Mouse (Mus musculus): ENCODE measurements at regions not wholly inside any gene's neighbourhood (a gene's known extent, or its start where the extent isn't known, plus 50 kb on each side); places are given as distances from the start of the nearest gene placed in this dataset.

DNA sequence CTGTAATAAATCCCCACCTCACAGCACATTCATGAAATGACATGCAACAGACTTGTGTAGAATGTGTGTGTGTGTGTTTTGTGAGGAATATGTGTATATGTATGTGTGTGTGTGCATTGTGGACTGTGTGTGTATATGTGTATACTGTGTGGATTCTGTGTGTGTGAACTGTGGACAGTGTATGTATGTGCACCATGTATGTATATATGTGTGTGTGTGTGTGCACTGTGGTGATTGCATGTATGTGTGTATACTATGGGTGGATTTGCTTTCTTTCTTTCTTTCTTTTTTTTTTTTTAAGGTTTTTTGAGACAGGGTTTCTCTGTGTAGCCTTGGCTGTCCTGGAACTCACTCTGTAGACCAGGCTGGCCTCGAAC, 91.5 kb upstream of the Hdac4 start:
- Histone ChIP-seq H3K4me3 (replicated peaks; ENCODE audit: control insufficient read depth, low read depth, low read length) (no peak overlapping the region), H3K4me1 (ENCODE audit: control insufficient read depth, insufficient read depth, low read length) (no peaks in the 10 kb centered on the region), H3K27ac (ENCODE audit: control insufficient read depth, insufficient read depth, low read depth, low read length, poor library complexity) (no peak overlapping the region)
- TF ChIP-seq CTCF (IDR thresholded peaks at IDR 0.05; ENCODE audit: control insufficient read depth, insufficient read depth, low read length): no peak
- TF ChIP-seq POLR2A (IDR thresholded peaks at IDR 0.05; ENCODE audit: borderline replicate concordance, control insufficient read depth, low read depth, low read length): no peak
- WGBS: 68% methylated on average over 1 of the region's 1 CpGs

DNA sequence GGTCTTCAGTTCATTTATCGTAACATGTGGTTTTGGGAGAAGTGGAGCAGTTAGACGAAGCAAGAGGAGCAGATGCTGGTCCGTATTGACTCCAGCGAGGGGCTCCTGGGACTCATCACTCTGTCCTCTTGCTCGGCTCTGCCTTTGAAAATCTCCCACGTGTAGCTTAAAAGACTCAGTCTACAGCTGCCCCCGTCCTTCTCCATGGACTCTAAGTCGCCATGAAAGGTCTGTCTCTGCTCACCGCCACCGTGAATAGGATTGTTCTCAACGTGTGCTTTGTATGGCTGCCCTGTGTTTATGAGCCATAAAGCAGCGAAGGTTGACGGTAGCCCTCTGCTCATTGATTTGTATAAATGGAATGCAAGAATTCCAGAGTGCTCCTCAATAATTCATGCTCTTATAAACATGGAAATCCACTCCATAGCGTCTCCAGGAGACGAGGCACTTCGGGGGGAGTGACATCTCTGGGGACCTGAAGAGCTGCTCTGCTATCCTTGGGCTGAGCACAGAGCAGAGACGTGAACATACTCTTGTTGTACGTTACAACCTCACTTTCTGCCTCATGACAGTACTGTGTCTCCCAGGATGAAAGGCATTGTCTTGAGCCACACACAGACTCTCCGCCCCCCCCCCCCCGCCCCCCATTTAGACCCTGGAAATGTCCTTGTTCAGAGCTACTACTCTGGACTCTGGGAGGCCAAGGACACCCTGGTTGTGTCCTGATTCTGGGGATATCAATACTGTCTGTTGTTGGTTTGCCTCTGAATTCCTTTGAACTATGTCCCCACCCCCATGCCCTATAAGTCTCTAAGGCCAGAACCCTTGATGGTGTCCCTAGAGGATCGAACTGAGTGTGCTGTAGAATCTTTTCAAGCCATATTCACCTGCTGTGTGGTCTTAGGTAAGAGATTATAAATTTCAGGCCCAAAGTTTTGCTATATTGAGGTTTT, 90.8 kb upstream of the Hdac4 start:
- Histone ChIP-seq H3K4me1 (ENCODE audit: control insufficient read depth, insufficient read depth, low read length) (no peaks in the 10 kb centered on the region), H3K27ac (ENCODE audit: control insufficient read depth, insufficient read depth, low read depth, low read length, poor library complexity) (no peak overlapping the region), H3K4me3 (replicated peaks; ENCODE audit: control insufficient read depth, low read depth, low read length) (no peak overlapping the region)
- 81% methylated on average over 21 of the region's 21 CpGs for WGBS
- TF ChIP-seq CTCF (IDR thresholded peaks at IDR 0.05; ENCODE audit: control insufficient read depth, insufficient read depth, low read length) (no peak), POLR2A (IDR thresholded peaks at IDR 0.05; ENCODE audit: borderline replicate concordance, control insufficient read depth, low read depth, low read length) (no peak)

DNA sequence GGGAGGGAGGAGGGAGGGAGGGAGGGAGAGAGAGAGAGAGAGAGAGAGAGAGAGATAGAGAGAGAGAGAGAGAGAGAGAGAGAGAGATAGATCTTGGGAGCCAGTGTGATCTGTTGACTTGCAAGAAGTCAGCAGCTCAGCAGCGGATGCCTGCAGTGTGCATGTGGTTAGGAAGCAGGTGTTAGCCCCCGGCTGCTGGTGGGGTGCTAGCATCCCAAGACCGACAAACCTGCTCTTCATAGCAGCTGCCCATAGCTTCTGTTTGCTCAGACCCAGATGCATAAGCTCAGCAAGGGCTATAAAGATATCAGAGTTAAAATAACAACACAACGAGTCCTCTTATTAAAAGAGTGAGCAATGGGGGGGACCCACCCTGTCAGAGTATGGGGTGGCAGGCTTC, 88.7 kb upstream of the Hdac4 start:
- H3K27ac ChIP-seq (ENCODE audit: control insufficient read depth, insufficient read depth, low read depth, low read length, poor library complexity): no peak overlapping the region
- H3K4me1 ChIP-seq (ENCODE audit: control insufficient read depth, insufficient read depth, low read length): no peaks in the 10 kb centered on the region
- H3K4me3 ChIP-seq (replicated peaks; ENCODE audit: control insufficient read depth, low read depth, low read length): no peak overlapping the region
- WGBS: 28% methylated on average over 4 of the region's 4 CpGs
- TF ChIP-seq CTCF (IDR thresholded peaks at IDR 0.05; ENCODE audit: control insufficient read depth, insufficient read depth, low read length): no peak
- TF ChIP-seq POLR2A (IDR thresholded peaks at IDR 0.05; ENCODE audit: borderline replicate concordance, control insufficient read depth, low read depth, low read length): no peak

DNA sequence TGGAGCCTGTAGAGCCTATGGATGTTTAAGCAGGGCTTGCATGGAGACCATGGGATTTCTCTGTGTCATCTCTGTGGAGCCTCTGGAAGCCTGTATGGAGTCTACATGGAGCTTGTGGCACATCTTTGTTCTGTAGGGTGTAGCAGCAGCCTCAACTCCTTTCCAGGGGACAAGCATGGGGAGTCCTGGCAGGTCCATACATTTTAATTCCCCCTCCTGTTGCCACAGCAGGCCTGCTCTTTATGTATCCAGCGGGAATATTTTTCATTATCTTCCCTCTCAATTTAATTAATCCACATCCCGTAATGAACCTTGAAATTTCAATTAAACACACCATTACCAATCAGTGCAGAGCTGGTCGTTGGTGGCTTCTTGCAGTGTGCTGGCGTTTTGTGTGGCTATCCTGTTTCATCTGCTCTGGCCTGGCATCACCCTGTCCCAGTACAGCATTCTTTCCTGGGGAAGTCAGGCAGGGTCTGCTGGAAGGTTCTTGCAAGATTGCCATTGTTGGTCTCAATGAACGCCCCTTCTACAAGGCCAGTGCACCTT, 81.8 kb upstream of the Hdac4 start:
- Histone ChIP-seq H3K27ac (ENCODE audit: control insufficient read depth, insufficient read depth, low read depth, low read length, poor library complexity) (no peak overlapping the region), H3K4me3 (replicated peaks; ENCODE audit: control insufficient read depth, low read depth, low read length) (no peak overlapping the region), H3K4me1 (ENCODE audit: control insufficient read depth, insufficient read depth, low read length) (no peaks in the 10 kb centered on the region)
- 75% methylated on average over 5 of the region's 5 CpGs for WGBS
- TF ChIP-seq CTCF (IDR thresholded peaks at IDR 0.05; ENCODE audit: control insufficient read depth, insufficient read depth, low read length): no peak

DNA sequence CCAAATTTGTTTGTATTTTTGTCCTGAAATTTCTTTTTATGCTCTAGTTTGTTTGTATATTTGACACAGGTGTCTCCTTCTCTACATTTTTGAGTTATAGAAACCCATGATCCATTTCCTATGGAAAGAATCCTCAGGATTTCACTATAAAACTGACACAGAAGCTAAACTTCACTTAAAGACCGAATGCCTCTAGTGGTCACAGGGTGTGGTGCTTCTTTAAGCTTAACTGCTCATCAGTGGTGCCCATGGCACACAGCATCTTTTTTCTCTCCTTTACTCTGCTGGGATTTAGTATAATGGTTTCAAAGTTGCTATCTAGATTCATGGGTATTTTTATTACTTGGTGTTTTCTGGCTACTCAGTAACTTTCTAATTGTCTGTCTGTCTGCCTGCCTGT, 79.9 kb upstream of the Hdac4 start:
- Histone ChIP-seq H3K4me3 (replicated peaks; ENCODE audit: control insufficient read depth, low read depth, low read length) (no peak overlapping the region), H3K27ac (ENCODE audit: control insufficient read depth, insufficient read depth, low read depth, low read length, poor library complexity) (no peak overlapping the region), H3K4me1 (ENCODE audit: control insufficient read depth, insufficient read depth, low read length) (no peaks in the 10 kb centered on the region)
- WGBS: 44% methylated on average over 1 of the region's 1 CpGs
- TF ChIP-seq POLR2A (IDR thresholded peaks at IDR 0.05; ENCODE audit: borderline replicate concordance, control insufficient read depth, low read depth, low read length) (no peak), CTCF (IDR thresholded peaks at IDR 0.05; ENCODE audit: control insufficient read depth, insufficient read depth, low read length) (no peak)

DNA sequence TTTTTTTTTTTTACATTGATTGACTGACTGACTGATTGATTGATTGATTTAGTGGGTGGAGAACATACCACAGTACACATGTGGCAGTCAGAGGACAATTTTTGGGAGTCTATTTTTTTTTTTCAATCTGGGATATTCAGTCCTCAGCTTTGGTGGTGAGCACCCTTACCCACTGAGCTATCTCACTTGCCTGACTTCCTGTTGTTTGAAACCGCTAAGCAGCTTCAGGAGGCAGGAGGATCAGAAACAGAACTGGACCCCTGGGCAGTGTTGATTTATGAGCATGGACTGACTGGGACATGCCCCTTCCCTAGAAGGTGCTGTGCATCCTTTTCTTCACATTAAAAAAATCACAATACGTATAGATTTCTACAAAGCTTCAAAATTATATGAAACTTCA, 78.3 kb upstream of the Hdac4 start:
- no peak overlapping the region for H3K27ac ChIP-seq (ENCODE audit: control insufficient read depth, insufficient read depth, low read depth, low read length, poor library complexity)
- no peak overlapping the region for H3K4me3 ChIP-seq (replicated peaks; ENCODE audit: control insufficient read depth, low read depth, low read length)
- no peak for TF ChIP-seq CTCF (IDR thresholded peaks at IDR 0.05; ENCODE audit: control insufficient read depth, insufficient read depth, low read length)
- TF ChIP-seq POLR2A (IDR thresholded peaks at IDR 0.05; ENCODE audit: borderline replicate concordance, control insufficient read depth, low read depth, low read length): no peak
- 5% methylated on average over 2 of the region's 2 CpGs for WGBS
- H3K4me1 ChIP-seq (ENCODE audit: control insufficient read depth, insufficient read depth, low read length): no peaks in the 10 kb centered on the region

DNA sequence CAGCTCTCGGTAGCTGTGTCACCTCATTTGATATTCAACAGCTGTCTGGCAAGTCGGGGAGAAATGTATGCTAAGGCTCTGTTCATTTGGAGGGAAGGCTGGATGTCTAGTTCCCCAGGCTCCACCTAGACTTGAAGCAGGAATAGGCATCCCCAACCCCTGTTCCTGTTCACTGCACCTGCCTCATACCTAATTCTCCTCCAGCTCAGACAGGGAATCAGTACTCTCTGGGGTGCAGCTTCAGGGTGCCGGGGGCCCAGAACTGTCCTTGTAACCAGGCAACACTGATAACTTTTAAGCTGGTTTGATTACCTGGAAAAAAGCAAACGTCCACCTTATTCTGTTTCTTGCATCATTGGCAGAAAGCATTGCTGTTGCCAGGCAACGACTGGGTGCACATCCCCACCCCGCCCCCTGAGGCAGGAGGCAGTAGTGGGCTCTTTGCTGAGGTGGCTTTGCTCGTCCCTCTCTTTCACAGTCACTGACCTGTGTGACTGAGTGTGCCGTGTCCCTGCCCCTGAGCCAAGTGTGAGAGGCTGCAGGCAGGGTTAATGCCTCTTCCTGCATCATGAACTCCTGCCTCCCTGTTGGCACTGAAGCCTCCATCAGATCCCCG, 76.3 kb upstream of the Hdac4 start:
- TF ChIP-seq CTCF (IDR thresholded peaks at IDR 0.05; ENCODE audit: control insufficient read depth, insufficient read depth, low read length): no peak
- no peak for TF ChIP-seq POLR2A (IDR thresholded peaks at IDR 0.05; ENCODE audit: borderline replicate concordance, control insufficient read depth, low read depth, low read length)
- H3K4me1 ChIP-seq (ENCODE audit: control insufficient read depth, insufficient read depth, low read length): no peaks in the 10 kb centered on the region
- no peak overlapping the region for H3K27ac ChIP-seq (ENCODE audit: control insufficient read depth, insufficient read depth, low read depth, low read length, poor library complexity)
- WGBS: 68% methylated on average over 9 of the region's 9 CpGs
- H3K4me3 ChIP-seq (replicated peaks; ENCODE audit: control insufficient read depth, low read depth, low read length): no peak overlapping the region

DNA sequence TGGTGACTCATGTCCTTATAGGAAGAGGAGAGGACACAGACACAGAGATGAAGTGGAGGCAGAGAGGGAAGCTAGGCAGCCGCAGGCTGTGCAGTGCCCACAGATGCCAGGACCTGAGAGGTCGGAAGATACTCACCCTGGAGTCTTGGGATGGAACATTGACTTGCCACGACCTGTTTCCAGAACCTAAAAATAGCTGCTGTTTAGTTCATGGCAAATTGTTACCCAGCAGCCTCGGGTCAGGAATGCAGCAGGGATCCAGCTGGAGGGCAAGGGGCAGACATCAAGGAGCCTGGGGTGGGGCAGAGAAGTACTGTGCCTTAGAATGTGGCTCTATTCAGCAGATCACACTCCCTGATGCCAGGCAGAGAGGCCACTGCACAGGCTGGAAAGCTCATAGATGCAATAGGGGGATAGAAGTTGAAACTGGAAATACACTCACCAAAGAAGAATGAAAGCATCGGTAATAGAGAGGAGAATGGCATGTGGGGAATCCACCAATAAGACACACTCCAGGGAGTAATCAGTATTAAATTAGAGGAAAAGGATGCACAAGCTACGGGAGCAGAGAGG, 75.1 kb upstream of the Hdac4 start:
- WGBS: 72% methylated on average over 6 of the region's 6 CpGs
- Histone ChIP-seq H3K27ac (ENCODE audit: control insufficient read depth, insufficient read depth, low read depth, low read length, poor library complexity) (no peak overlapping the region), H3K4me1 (ENCODE audit: control insufficient read depth, insufficient read depth, low read length) (no peaks in the 10 kb centered on the region), H3K4me3 (replicated peaks; ENCODE audit: control insufficient read depth, low read depth, low read length) (no peak overlapping the region)
- TF ChIP-seq POLR2A (IDR thresholded peaks at IDR 0.05; ENCODE audit: borderline replicate concordance, control insufficient read depth, low read depth, low read length): no peak
- TF ChIP-seq CTCF (IDR thresholded peaks at IDR 0.05; ENCODE audit: control insufficient read depth, insufficient read depth, low read length): no peak
